8 mouse cellular contexts compared by ENCODE assay signal in the genomic region with DNA sequence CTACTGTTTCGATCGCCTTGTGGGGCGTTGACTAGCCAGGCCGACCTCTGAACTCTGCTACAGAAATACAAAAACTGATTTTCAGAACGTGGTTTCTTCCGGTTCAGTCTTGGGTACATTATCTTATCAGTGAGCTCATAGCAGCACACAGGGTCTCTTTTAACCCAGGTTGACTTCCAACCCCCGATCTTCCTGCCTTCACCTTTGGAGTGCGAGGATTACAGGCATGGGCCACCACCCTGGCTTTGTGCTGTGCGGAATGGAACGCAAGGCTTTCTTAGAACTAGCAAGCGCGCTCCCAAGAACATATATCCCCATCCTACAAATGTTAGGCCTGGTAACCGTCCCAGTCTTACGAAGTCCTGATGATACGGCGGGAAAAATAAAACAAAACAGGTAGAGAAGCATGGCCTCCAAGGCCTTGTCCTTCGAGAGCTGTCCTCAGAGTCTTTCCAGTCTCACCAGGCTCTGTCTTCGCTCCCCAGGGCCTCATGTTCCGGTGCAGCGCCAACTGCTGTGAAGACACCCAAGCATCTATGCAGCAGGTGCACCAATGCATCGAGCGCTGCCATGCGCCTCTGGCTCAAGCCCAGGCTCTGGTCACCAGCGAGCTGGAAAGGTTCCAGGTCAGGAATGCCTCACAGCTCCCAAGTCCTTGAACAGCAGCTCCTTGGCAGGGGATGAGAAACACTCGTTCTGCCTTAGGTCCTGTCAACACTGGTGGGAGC. TPM values are rescaled to one million over a fixed set of nuclear protein-coding genes. Genes with fewer than 3 reads are reported as not detected.
DNase-seq lines count a peak whose midpoint lies in the region; ATAC-seq and TF ChIP-seq lines count a peak whose summit lies in the region.

No protein-coding gene starts in this region.

- peak overlapping the region; percentile 75 for H3K9ac ChIP-seq in lung, postnatal 0 days (replicated peaks; ENCODE audit: low read depth)

- H3K27me3 ChIP-seq in hindbrain, embryonic 10.5 days (ENCODE audit: insufficient read depth, poor library complexity, severe bottlenecking), result no peaks in the 10 kb centered on the region
- no peaks in the 10 kb centered on the region for H3K27me3 ChIP-seq in lung, postnatal 0 days (replicated peaks; ENCODE audit: insufficient read depth, low read length)
- H3K27me3 ChIP-seq in spleen, adult 2 months (ENCODE audit: control insufficient read depth, insufficient read depth, low read length), result no peaks in the 10 kb centered on the region

- H3K9me3 ChIP-seq in hindbrain, embryonic 10.5 days, result no peaks in the 10 kb centered on the region
- no peaks in the 10 kb centered on the region for H3K9me3 ChIP-seq in lung, postnatal 0 days (ENCODE audit: low read length)

- ATAC-seq in lung, postnatal 0 days, result no peak

- peak overlapping the region; percentile 91 for H3K4me2 ChIP-seq in lung, postnatal 0 days (replicated peaks; ENCODE audit: low read depth, low read length)

- no peak for TF ChIP-seq CTCF in embryonic fibroblast, embryonic 13.5 days (IDR thresholded peaks at IDR 0.05; ENCODE audit: borderline replicate concordance, insufficient read depth, low read length)
- no peak for TF ChIP-seq CTCF in lung, postnatal 0 days (IDR thresholded peaks at IDR 0.05)
- no peak for TF ChIP-seq CTCF in spleen, adult 2 months (IDR thresholded peaks at IDR 0.05; ENCODE audit: extremely low read depth, insufficient read depth, insufficient read length, insufficient replicate concordance)

- H3K4me1 ChIP-seq in embryonic fibroblast, embryonic 13.5 days (ENCODE audit: control insufficient read depth, insufficient read depth, low read length), result peaks cover 4% of the 10 kb centered on the region
- H3K4me1 ChIP-seq in hindbrain, embryonic 10.5 days (replicated peaks), result peaks cover 34% of the 10 kb centered on the region
- H3K4me1 ChIP-seq in lung, postnatal 0 days (ENCODE audit: insufficient read depth, low read depth, low read length), result peaks cover 3% of the 10 kb centered on the region; the same call in 1 of the 2 replicates
- H3K4me1 ChIP-seq in spleen, adult 2 months (ENCODE audit: control insufficient read depth, insufficient read depth, insufficient read length), result peaks cover 7% of the 10 kb centered on the region; the same call in 1 of the 2 replicates

- no peak for TF ChIP-seq POLR2A in embryonic fibroblast, embryonic 13.5 days (IDR thresholded peaks at IDR 0.05; ENCODE audit: low read depth, low read length)
- TF ChIP-seq POLR2A in spleen, adult 2 months (IDR thresholded peaks at IDR 0.05; ENCODE audit: low read depth, low read length), result no peak

- peaks cover 26% of the 10 kb centered on the region for H3K36me3 ChIP-seq in hindbrain, embryonic 10.5 days
- H3K36me3 ChIP-seq in lung, postnatal 0 days (ENCODE audit: insufficient read depth, low read length), result no peaks in the 10 kb centered on the region
- H3K36me3 ChIP-seq in spleen, adult 2 months (ENCODE audit: control insufficient read depth, insufficient read depth, low read length), result 0 out of 2 replicates have a peak, but pooled peaks cover 1% of the 10 kb centered on the region

- H3K27ac ChIP-seq in embryonic fibroblast, embryonic 13.5 days (ENCODE audit: insufficient read depth, low read length), result no peak overlapping the region
- peak overlapping the region; percentile 94 for H3K27ac ChIP-seq in hindbrain, embryonic 10.5 days
- peak overlapping the region; percentile 82 for H3K27ac ChIP-seq in lung, postnatal 0 days (ENCODE audit: low read length)
- peak overlapping the region; percentile 85 for H3K27ac ChIP-seq in spleen, adult 2 months (ENCODE audit: insufficient read depth, low read length)

- peak overlapping the region; percentile 79 for H3K4me3 ChIP-seq in embryonic fibroblast, embryonic 13.5 days (ENCODE audit: insufficient read depth, low read length)
- peak overlapping the region; percentile 82 for H3K4me3 ChIP-seq in hindbrain, embryonic 10.5 days
- peak overlapping the region; percentile 67 for H3K4me3 ChIP-seq in lung, postnatal 0 days (ENCODE audit: low read depth, low read length)
- H3K4me3 ChIP-seq in spleen, adult 2 months (ENCODE audit: extremely low read depth, insufficient read depth, insufficient read length), result peak overlapping the region; percentile 67

- TF ChIP-seq EP300 in lung, postnatal 0 days (IDR thresholded peaks at IDR 0.05), result no peak

- WGBS in hindbrain, embryonic 10.5 days, result 51% methylated on average over 25 of the region's 25 CpGs
- 24% methylated on average over 25 of the region's 25 CpGs for WGBS in lung, postnatal 0 days
- WGBS in spleen, adult 2 months, result 49% methylated on average over 25 of the region's 25 CpGs

- peak; percentile 31 for DNase-seq in ES-CJ7 (ENCODE audit: low read depth, low spot score)
- DNase-seq in adrenal gland, postnatal 14 days, result peak; percentile 90
- no peak for DNase-seq in hindbrain, embryonic 10.5 days (ENCODE audit: low spot score)
- peak; percentile 39 to 59 for DNase-seq in layer of hippocampus, postnatal 10 days (ENCODE audit: low spot score in 2 of 2)
- DNase-seq in lung, postnatal 0 days (ENCODE audit: low spot score), result peak; percentile 76
- DNase-seq in spleen, adult 2 months (ENCODE audit: low read depth in 1 of 2, low spot score in 2 of 2), result no peak
- DNase-seq in frontal cortex, postnatal 25 days (ENCODE audit: low spot score in 2 of 2), result no peak

RNA-seq across cellular contexts. Expression of a gene that starts 0.8 kb away (rescaled TPM):
- 84.9 and 89.9 TPM in 2 replicates for total RNA-seq in adrenal gland, postnatal 14 days (2021)
- polyA plus RNA-seq in embryonic fibroblast, embryonic 13.5 days (2011; ENCODE audit: insufficient read length, low read depth, missing spikeins), result 27.5 and 31.9 TPM in 2 replicates
- polyA plus RNA-seq in hindbrain, embryonic 10.5 days (2016; fragmentation: Nextera tagmentation; extraction: Ambion mirVana), result 150 and 167 TPM in 2 replicates
- total RNA-seq in layer of hippocampus, postnatal 10 days (2021), result 10 to 100 TPM; 37.2 to 38.4 TPM
- polyA plus RNA-seq in lung, postnatal 0 days (2015; fragmentation: Nextera tagmentation; extraction: Ambion mirVana), result 44.7 and 45.3 TPM in 2 replicates
- 8.9 and 9.7 TPM in 2 replicates for polyA plus RNA-seq in spleen, adult 2 months (2012; rRNA removed)

RNA-seq across cellular contexts. Expression of a gene that starts 4.8 kb away (rescaled TPM):
- total RNA-seq in adrenal gland, postnatal 14 days (2021), result 248 and 268 TPM in 2 replicates
- polyA plus RNA-seq in embryonic fibroblast, embryonic 13.5 days (2011; ENCODE audit: insufficient read length, low read depth, missing spikeins), result 141 and 203 TPM in 2 replicates
- polyA plus RNA-seq in hindbrain, embryonic 10.5 days (2016; fragmentation: Nextera tagmentation; extraction: Ambion mirVana), result 782 and 875 TPM in 2 replicates
- 100 to 1,000 TPM in 1 of 2 experiments, 10 to 100 TPM in 1; 80.7 to 103 TPM for total RNA-seq in layer of hippocampus, postnatal 10 days (2021)
- 234 and 251 TPM in 2 replicates for polyA plus RNA-seq in lung, postnatal 0 days (2015; fragmentation: Nextera tagmentation; extraction: Ambion mirVana)
- polyA plus RNA-seq in spleen, adult 2 months (2012; rRNA removed), result 31.8 and 60.7 TPM in 2 replicates

RNA-seq across cellular contexts. Expression of a gene that starts 30.7 kb away (rescaled TPM):
- total RNA-seq in adrenal gland, postnatal 14 days (2021), result 145 and 151 TPM in 2 replicates
- 117 and 140 TPM in 2 replicates for polyA plus RNA-seq in embryonic fibroblast, embryonic 13.5 days (2011; ENCODE audit: insufficient read length, low read depth, missing spikeins)
- 87.1 and 99.4 TPM in 2 replicates for polyA plus RNA-seq in hindbrain, embryonic 10.5 days (2016; fragmentation: Nextera tagmentation; extraction: Ambion mirVana)
- 100 to 1,000 TPM; 119 to 133 TPM for total RNA-seq in layer of hippocampus, postnatal 10 days (2021)
- polyA plus RNA-seq in lung, postnatal 0 days (2015; fragmentation: Nextera tagmentation; extraction: Ambion mirVana), result 54.2 and 58.6 TPM in 2 replicates
- polyA plus RNA-seq in spleen, adult 2 months (2012; rRNA removed), result 10.3 and 10.5 TPM in 2 replicates

RNA-seq across cellular contexts. Expression of a gene that starts 37.7 kb away (rescaled TPM):
- total RNA-seq in adrenal gland, postnatal 14 days (2021), result 48.8 and 69.5 TPM in 2 replicates
- polyA plus RNA-seq in embryonic fibroblast, embryonic 13.5 days (2011; ENCODE audit: insufficient read length, low read depth, missing spikeins), result 92.6 and 133 TPM in 2 replicates
- polyA plus RNA-seq in hindbrain, embryonic 10.5 days (2016; fragmentation: Nextera tagmentation; extraction: Ambion mirVana), result 209 and 212 TPM in 2 replicates
- 100 to 1,000 TPM; 148 to 168 TPM for total RNA-seq in layer of hippocampus, postnatal 10 days (2021)
- 59.1 and 66.3 TPM in 2 replicates for polyA plus RNA-seq in lung, postnatal 0 days (2015; fragmentation: Nextera tagmentation; extraction: Ambion mirVana)
- 15.4 and 15.9 TPM in 2 replicates for polyA plus RNA-seq in spleen, adult 2 months (2012; rRNA removed)

Comparison
In these comparisons a context has a peak if more than half of its experiments do, and no peak if none do; other contexts are left out.
1. DNase-seq: peak in ES-CJ7 (single experiment), adrenal gland, postnatal 14 days (single experiment), layer of hippocampus, postnatal 10 days (2 of 2) and lung, postnatal 0 days (single experiment); none in hindbrain, embryonic 10.5 days (single experiment), spleen, adult 2 months (0 of 2) and frontal cortex, postnatal 25 days (0 of 2).
2. Peak in every context shown above with its lines, with median percentiles within 50 percentile points of each other: H3K4me3 ChIP-seq.